Mouse (Mus musculus): ENCODE data around the gene Apbb1. TPM values are rescaled to one million over a fixed set of nuclear protein-coding genes. Genes with fewer than 3 reads are reported as not detected.
A peak's percentile ranks its signal among the peaks of the same experiment; 100 is the strongest.

Apbb1 gene
- 249 and 300 TPM in 2 replicates for polyA plus RNA-seq (2015; fragmentation: Nextera tagmentation; extraction: Ambion mirVana)

- H3K4me1 ChIP-seq (replicated peaks; ENCODE audit: control insufficient read depth, insufficient read depth, low read length) = peaks cover 34% of the 10 kb centered on the region
- peak within 1 kb of the TSS; percentile 96 for H3K27ac ChIP-seq (ENCODE audit: low read length)
- no peaks in the 10 kb centered on the region for H3K27me3 ChIP-seq (replicated peaks; ENCODE audit: control insufficient read depth, insufficient read depth, low read length)
- H3K4me2 ChIP-seq (ENCODE audit: low read length) = peak within 1 kb of the TSS; percentile 80
- ATAC-seq = peak; percentile 93
- peak within 1 kb of the TSS; percentile 88 for H3K9ac ChIP-seq (replicated peaks; ENCODE audit: low read depth, low read length)
- H3K9me3 ChIP-seq (ENCODE audit: control insufficient read depth, low read length) = no peaks in the 10 kb centered on the region
- H3K36me3 ChIP-seq (ENCODE audit: control insufficient read depth, insufficient read depth) = no peaks in the 10 kb centered on the region
- H3K4me3 ChIP-seq (replicated peaks; ENCODE audit: low read length) = peak within 1 kb of the TSS; percentile 78
- WGBS = under 1% methylated on average over 53 of the region's 54 CpGs
Observed at GRCm38 (mm10) chr7:105581094-105581703, at the start of gene Apbb1. Gene Apbb1, minus strand, starts transcription at chr7:105581653.

- ATAC-seq = peak; percentile 15; the same call in 1 of the 2 replicates
- H3K36me3 ChIP-seq (ENCODE audit: control insufficient read depth, insufficient read depth) = peaks cover 8% of the 10 kb centered on the region
- no peaks in the 10 kb centered on the region for H3K27me3 ChIP-seq (replicated peaks; ENCODE audit: control insufficient read depth, insufficient read depth, low read length)
- peaks cover 25% of the 10 kb centered on the region for H3K4me1 ChIP-seq (replicated peaks; ENCODE audit: control insufficient read depth, insufficient read depth, low read length)
- H3K9me3 ChIP-seq (ENCODE audit: control insufficient read depth, low read length) = no peaks in the 10 kb centered on the region
- H3K4me3 ChIP-seq (replicated peaks; ENCODE audit: low read length) = no peak overlapping the region
- 9% methylated on average over 3 of the region's 3 CpGs for WGBS
- H3K27ac ChIP-seq (ENCODE audit: low read length) = no peak overlapping the region
- H3K4me2 ChIP-seq (ENCODE audit: low read length) = no peak overlapping the region
- no peak overlapping the region for H3K9ac ChIP-seq (replicated peaks; ENCODE audit: low read depth, low read length)
Observed at GRCm38 (mm10) chr7:105628633-105629032, 47.2 kb upstream of the Apbb1 start.

- H3K9me3 ChIP-seq (ENCODE audit: control insufficient read depth, low read length) = no peaks in the 10 kb centered on the region
- 86% methylated on average over 6 of the region's 6 CpGs for WGBS
- H3K36me3 ChIP-seq (ENCODE audit: control insufficient read depth, insufficient read depth) = peaks cover 11% of the 10 kb centered on the region
- ATAC-seq = no peak
- no peak overlapping the region for H3K9ac ChIP-seq (replicated peaks; ENCODE audit: low read depth, low read length)
- no peak overlapping the region for H3K27ac ChIP-seq (ENCODE audit: low read length)
- H3K27me3 ChIP-seq (replicated peaks; ENCODE audit: control insufficient read depth, insufficient read depth, low read length) = no peaks in the 10 kb centered on the region
- no peak overlapping the region for H3K4me2 ChIP-seq (ENCODE audit: low read length)
- H3K4me1 ChIP-seq (replicated peaks; ENCODE audit: control insufficient read depth, insufficient read depth, low read length) = peaks cover 11% of the 10 kb centered on the region
- no peak overlapping the region for H3K4me3 ChIP-seq (replicated peaks; ENCODE audit: low read length)
Observed at GRCm38 (mm10) chr7:105625397-105625796, 43.9 kb upstream of the Apbb1 start.

- Histone ChIP-seq H3K4me2 (ENCODE audit: low read length) (no peak overlapping the region), H3K27ac (ENCODE audit: low read length) (no peak overlapping the region), H3K9ac (replicated peaks; ENCODE audit: low read depth, low read length) (no peak overlapping the region), H3K9me3 (ENCODE audit: control insufficient read depth, low read length) (no peaks in the 10 kb centered on the region), H3K4me3 (replicated peaks; ENCODE audit: low read length) (no peak overlapping the region), H3K4me1 (replicated peaks; ENCODE audit: control insufficient read depth, insufficient read depth, low read length) (no peaks in the 10 kb centered on the region), H3K27me3 (replicated peaks; ENCODE audit: control insufficient read depth, insufficient read depth, low read length) (no peaks in the 10 kb centered on the region), H3K36me3 (ENCODE audit: control insufficient read depth, insufficient read depth) (peaks cover 20% of the 10 kb centered on the region)
- ATAC-seq = no peak
- WGBS = 85% methylated on average over 8 of the region's 8 CpGs
Observed at GRCm38 (mm10) chr7:105621646-105622292, 40.3 kb upstream of the Apbb1 start.

GRCm38 (mm10) chr7:105621053-105621452 lies 39.6 kb upstream of the Apbb1 start:
- peaks cover 24% of the 10 kb centered on the region for H3K36me3 ChIP-seq (ENCODE audit: control insufficient read depth, insufficient read depth)

GRCm38 (mm10) chr7:105619701-105620100 lies 38.2 kb upstream of the Apbb1 start:
- ATAC-seq = no peak
- H3K4me1 ChIP-seq (replicated peaks; ENCODE audit: control insufficient read depth, insufficient read depth, low read length) = no peaks in the 10 kb centered on the region
- H3K4me3 ChIP-seq (replicated peaks; ENCODE audit: low read length) = no peak overlapping the region
- H3K9ac ChIP-seq (replicated peaks; ENCODE audit: low read depth, low read length) = no peak overlapping the region
- no peaks in the 10 kb centered on the region for H3K9me3 ChIP-seq (ENCODE audit: control insufficient read depth, low read length)
- peaks cover 27% of the 10 kb centered on the region for H3K36me3 ChIP-seq (ENCODE audit: control insufficient read depth, insufficient read depth)
- no peak overlapping the region for H3K27ac ChIP-seq (ENCODE audit: low read length)
- no peak overlapping the region for H3K4me2 ChIP-seq (ENCODE audit: low read length)
- WGBS = 80% methylated on average over 3 of the region's 3 CpGs
- H3K27me3 ChIP-seq (replicated peaks; ENCODE audit: control insufficient read depth, insufficient read depth, low read length) = no peaks in the 10 kb centered on the region

More at GRCm38 (mm10) chr7:105621053-105621452, 39.6 kb upstream of the Apbb1 start:
- ATAC-seq = no peak
- Histone ChIP-seq H3K27me3 (replicated peaks; ENCODE audit: control insufficient read depth, insufficient read depth, low read length) (no peaks in the 10 kb centered on the region), H3K9ac (replicated peaks; ENCODE audit: low read depth, low read length) (no peak overlapping the region), H3K4me3 (replicated peaks; ENCODE audit: low read length) (no peak overlapping the region), H3K9me3 (ENCODE audit: control insufficient read depth, low read length) (no peaks in the 10 kb centered on the region), H3K4me1 (replicated peaks; ENCODE audit: control insufficient read depth, insufficient read depth, low read length) (no peaks in the 10 kb centered on the region), H3K27ac (ENCODE audit: low read length) (no peak overlapping the region), H3K4me2 (ENCODE audit: low read length) (no peak overlapping the region)
- WGBS = 78% methylated on average over 4 of the region's 4 CpGs

- Histone ChIP-seq H3K4me1 (replicated peaks; ENCODE audit: control insufficient read depth, insufficient read depth, low read length) (no peaks in the 10 kb centered on the region), H3K4me2 (ENCODE audit: low read length) (no peak overlapping the region), H3K4me3 (replicated peaks; ENCODE audit: low read length) (no peak overlapping the region), H3K27me3 (replicated peaks; ENCODE audit: control insufficient read depth, insufficient read depth, low read length) (no peaks in the 10 kb centered on the region), H3K36me3 (ENCODE audit: control insufficient read depth, insufficient read depth) (peaks cover 33% of the 10 kb centered on the region), H3K9ac (replicated peaks; ENCODE audit: low read depth, low read length) (no peak overlapping the region), H3K9me3 (ENCODE audit: control insufficient read depth, low read length) (no peaks in the 10 kb centered on the region), H3K27ac (ENCODE audit: low read length) (no peak overlapping the region)
- ATAC-seq = no peak
- 95% methylated on average over 22 of the region's 22 CpGs for WGBS
Observed at GRCm38 (mm10) chr7:105617810-105618209, 36.4 kb upstream of the Apbb1 start.

- Histone ChIP-seq H3K27me3 (replicated peaks; ENCODE audit: control insufficient read depth, insufficient read depth, low read length) (no peaks in the 10 kb centered on the region), H3K4me3 (replicated peaks; ENCODE audit: low read length) (no peak overlapping the region), H3K9me3 (ENCODE audit: control insufficient read depth, low read length) (no peaks in the 10 kb centered on the region), H3K27ac (ENCODE audit: low read length) (no peak overlapping the region), H3K4me2 (ENCODE audit: low read length) (no peak overlapping the region), H3K9ac (replicated peaks; ENCODE audit: low read depth, low read length) (no peak overlapping the region), H3K36me3 (ENCODE audit: control insufficient read depth, insufficient read depth) (peaks cover 42% of the 10 kb centered on the region), H3K4me1 (replicated peaks; ENCODE audit: control insufficient read depth, insufficient read depth, low read length) (no peaks in the 10 kb centered on the region)
- 92% methylated on average over 6 of the region's 6 CpGs for WGBS
- ATAC-seq = no peak
Observed at GRCm38 (mm10) chr7:105616561-105616960, 35.1 kb upstream of the Apbb1 start.

- H3K4me2 ChIP-seq (ENCODE audit: low read length) = no peak overlapping the region
- no peaks in the 10 kb centered on the region for H3K9me3 ChIP-seq (ENCODE audit: control insufficient read depth, low read length)
- no peaks in the 10 kb centered on the region for H3K4me1 ChIP-seq (replicated peaks; ENCODE audit: control insufficient read depth, insufficient read depth, low read length)
- peaks cover 50% of the 10 kb centered on the region for H3K36me3 ChIP-seq (ENCODE audit: control insufficient read depth, insufficient read depth)
- ATAC-seq = no peak
- H3K27me3 ChIP-seq (replicated peaks; ENCODE audit: control insufficient read depth, insufficient read depth, low read length) = no peaks in the 10 kb centered on the region
- WGBS = 75% methylated on average over 1 of the region's 1 CpGs
- no peak overlapping the region for H3K4me3 ChIP-seq (replicated peaks; ENCODE audit: low read length)
- H3K27ac ChIP-seq (ENCODE audit: low read length) = no peak overlapping the region
- H3K9ac ChIP-seq (replicated peaks; ENCODE audit: low read depth, low read length) = no peak overlapping the region
Observed at GRCm38 (mm10) chr7:105615720-105616119, 34.3 kb upstream of the Apbb1 start.
